Mouse (Mus musculus) liver, embryonic 14.5 days (tissue): ENCODE measurements around the gene Cnih1.

Experiments
- CTCF ChIP-seq: IDR thresholded peaks from 2 replicates; pipeline ENCODE4 v1.5.1; 2016; ENCODE audit warnings: antibody characterized with exemption, low read depth, control low read depth
- EP300 ChIP-seq: IDR thresholded peaks from 2 replicates; pipeline ENCODE4 v1.6.1; 2016; ENCODE audit warnings: antibody characterized with exemption, low read depth

GRCm38 (mm10) chr14:46807927-46808326 lies 19.7 kb upstream of the Cnih1 start:
- TF ChIP-seq CTCF (no peak), EP300 (no peak)
